Mouse (Mus musculus) ES-E14 (cell line): ENCODE data around the gene Dlg2.

Experiments
- CHD2 ChIP-seq: IDR thresholded peaks from 2 replicates; pipeline ENCODE4 v1.6.1; 2014; ENCODE audit warnings: mild to moderate bottlenecking, low read depth, low read length, inconsistent platforms
- HCFC1 ChIP-seq: IDR thresholded peaks from 2 replicates; pipeline ENCODE4 v1.6.1; 2012; ENCODE audit warnings: low read length, inconsistent platforms, borderline replicate concordance; ENCODE audit not compliant: insufficient read depth
- MAFK ChIP-seq: IDR thresholded peaks from 2 replicates; pipeline ENCODE4 v1.6.1; 2014; ENCODE audit warnings: mild to moderate bottlenecking, low read depth, low read length, inconsistent platforms; ENCODE audit not compliant: insufficient read depth
- ZC3H11A ChIP-seq: IDR thresholded peaks from 2 replicates; pipeline ENCODE4 v1.6.1; 2012; ENCODE audit warnings: low read depth, mild to moderate bottlenecking, inconsistent platforms, low read length, borderline replicate concordance
- ZNF384 ChIP-seq: IDR thresholded peaks from 2 replicates; pipeline ENCODE4 v1.6.1; 2012; ENCODE audit warnings: low read depth, low read length, inconsistent platforms

DNA sequence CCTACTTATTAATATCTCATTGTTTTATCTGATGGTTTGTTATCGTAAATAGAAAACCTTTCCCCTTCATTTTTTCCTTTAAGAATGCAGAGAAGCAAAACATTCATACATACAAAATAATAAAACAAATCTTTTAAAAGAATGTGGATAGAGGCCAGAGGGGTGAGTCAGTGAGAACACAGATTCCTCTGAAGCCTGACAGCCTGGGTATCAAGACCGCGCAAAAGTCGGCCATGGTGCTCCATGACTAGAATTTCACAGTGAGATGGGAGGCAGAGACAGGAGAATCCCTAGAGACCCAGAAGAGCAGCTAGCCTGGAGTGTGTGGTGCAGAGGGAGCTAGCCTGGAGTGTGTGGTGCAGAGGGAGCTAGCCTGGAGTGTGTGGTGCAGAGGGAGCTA is 2010.4 kb downstream of the Dlg2 start:
- TF ChIP-seq ZNF384 (no peak), HCFC1 (no peak), MAFK (no peak), CHD2 (no peak), ZC3H11A (no peak)
